Comparison of ENCODE assay signal across 8 mouse cellular contexts in the genomic region with DNA sequence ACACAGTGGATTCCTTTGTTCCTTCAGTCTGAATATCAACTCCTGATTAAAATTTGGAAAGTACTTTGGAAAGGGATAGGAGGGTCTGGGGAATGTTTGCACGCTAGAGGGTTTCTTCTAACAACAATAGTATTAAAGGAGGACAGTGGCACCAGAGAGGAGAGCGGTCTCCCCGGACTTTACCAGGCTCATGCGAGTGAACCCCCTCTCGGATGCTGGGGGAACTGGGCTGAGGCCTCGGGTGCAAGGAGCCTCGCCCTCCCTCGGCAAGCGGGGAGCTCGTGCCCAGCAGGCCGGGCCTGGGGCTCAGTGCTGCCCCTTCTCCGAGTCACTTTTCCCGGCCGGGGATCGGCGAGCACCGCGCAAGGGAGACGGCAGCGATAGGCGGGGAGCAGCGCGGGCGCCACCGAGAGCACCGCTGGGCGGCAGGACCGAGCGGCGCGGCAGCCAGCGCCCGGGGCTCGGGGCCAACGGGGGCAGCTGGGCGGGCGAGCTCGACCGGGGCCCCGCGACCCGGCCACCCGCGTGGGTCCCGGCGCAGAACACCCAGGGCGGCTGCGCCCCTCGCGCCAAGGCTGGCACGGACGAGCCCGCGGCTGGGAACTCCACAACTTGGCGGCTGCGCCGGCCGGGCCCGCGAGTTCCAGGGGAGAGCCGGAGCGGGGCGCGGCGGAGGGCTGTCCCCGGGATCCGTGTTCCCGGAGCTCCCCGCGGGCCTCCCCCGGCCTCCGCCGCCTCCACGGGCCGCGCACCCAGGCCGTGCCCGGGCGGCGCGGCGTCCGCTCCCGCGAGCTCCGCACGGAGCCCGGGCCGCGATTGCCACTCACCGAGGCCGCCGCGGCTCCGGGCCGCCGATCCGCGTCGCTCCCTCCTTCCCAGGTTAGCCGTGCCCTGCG. TPM values are rescaled to one million over a fixed set of nuclear protein-coding genes. Genes with fewer than 3 reads are reported as not detected.
DNase-seq lines count a peak whose midpoint lies in the region; ATAC-seq and TF ChIP-seq lines count a peak whose summit lies in the region.

No protein-coding gene starts in this region.

- H3K9me3 ChIP-seq in E14TG2a.4 (ENCODE audit: low read length): no peaks in the 10 kb centered on the region
- no peaks in the 10 kb centered on the region for H3K9me3 ChIP-seq in forebrain, embryonic 11.5 days (ENCODE audit: control insufficient read depth, low read length)
- H3K9me3 ChIP-seq in heart, embryonic 16.5 days (replicated peaks; ENCODE audit: control insufficient read depth, low read length): no peaks in the 10 kb centered on the region
- no peaks in the 10 kb centered on the region for H3K9me3 ChIP-seq in neural tube, embryonic 15.5 days (replicated peaks)

- DNase-seq in c-Kit-negative CD71-positive TER-119-positive erythroid progenitor cells, embryonic 14.5 days (ENCODE audit: low read depth, low spot score): peak; percentile 55
- DNase-seq in forebrain, embryonic 11.5 days (ENCODE audit: low spot score): peak; percentile 86
- peak; percentile 56 to 83 for DNase-seq in kidney, postnatal 25 days
- DNase-seq in lung, adult 2 months: peak; percentile 80
- peak; percentile 71 for DNase-seq in thymus, postnatal 0 days (ENCODE audit: low spot score)

- peak overlapping the region; percentile 89 for H3K4me3 ChIP-seq in E14TG2a.4 (replicated peaks; ENCODE audit: low read length)
- peak overlapping the region; percentile 85 for H3K4me3 ChIP-seq in forebrain, embryonic 11.5 days (ENCODE audit: low read depth, low read length)
- peak overlapping the region; percentile 88 for H3K4me3 ChIP-seq in heart, embryonic 16.5 days (ENCODE audit: low read length)
- H3K4me3 ChIP-seq in lung, adult 2 months (replicated peaks; ENCODE audit: extremely low read depth, low read depth, low read length): peak overlapping the region; percentile 80
- peak overlapping the region; percentile 84 for H3K4me3 ChIP-seq in neural tube, embryonic 15.5 days (replicated peaks)

- peak overlapping the region; percentile 95 for H3K27ac ChIP-seq in forebrain, embryonic 11.5 days (ENCODE audit: low read depth, low read length)
- H3K27ac ChIP-seq in heart, embryonic 16.5 days (ENCODE audit: low read length): peak overlapping the region; percentile 98
- peak overlapping the region; percentile 97 for H3K27ac ChIP-seq in neural tube, embryonic 15.5 days (replicated peaks)

- H3K27me3 ChIP-seq in E14TG2a.4 (ENCODE audit: insufficient read depth, low read length): peaks cover 42% of the 10 kb centered on the region
- no peaks in the 10 kb centered on the region for H3K27me3 ChIP-seq in forebrain, embryonic 11.5 days (ENCODE audit: control insufficient read depth, insufficient read depth, low read length)
- no peaks in the 10 kb centered on the region for H3K27me3 ChIP-seq in heart, embryonic 16.5 days (ENCODE audit: control insufficient read depth, insufficient read depth, low read length)
- H3K27me3 ChIP-seq in neural tube, embryonic 15.5 days (replicated peaks): no peaks in the 10 kb centered on the region

- peak overlapping the region; percentile 91 for H3K9ac ChIP-seq in forebrain, embryonic 11.5 days (ENCODE audit: low read length)
- peak overlapping the region; percentile 96 for H3K9ac ChIP-seq in heart, embryonic 16.5 days (ENCODE audit: low read length)
- H3K9ac ChIP-seq in neural tube, embryonic 15.5 days (replicated peaks): peak overlapping the region; percentile 91

- H3K36me3 ChIP-seq in E14TG2a.4 (ENCODE audit: insufficient read depth, low read length): no peaks in the 10 kb centered on the region
- no peaks in the 10 kb centered on the region for H3K36me3 ChIP-seq in forebrain, embryonic 11.5 days (ENCODE audit: control insufficient read depth, insufficient read depth, low read length)
- H3K36me3 ChIP-seq in heart, embryonic 16.5 days (ENCODE audit: control insufficient read depth, insufficient read depth): no peaks in the 10 kb centered on the region
- H3K36me3 ChIP-seq in neural tube, embryonic 15.5 days: no peaks in the 10 kb centered on the region

- peaks cover 10% of the 10 kb centered on the region for H3K4me1 ChIP-seq in E14TG2a.4 (replicated peaks; ENCODE audit: low read depth, low read length)
- peaks cover 2% of the 10 kb centered on the region; the same call in 1 of the 2 replicates for H3K4me1 ChIP-seq in forebrain, embryonic 11.5 days (replicated peaks; ENCODE audit: control insufficient read depth, insufficient read depth, low read length)
- H3K4me1 ChIP-seq in heart, embryonic 16.5 days (ENCODE audit: control insufficient read depth, insufficient read depth, low read length): peaks cover 18% of the 10 kb centered on the region
- H3K4me1 ChIP-seq in lung, adult 2 months (ENCODE audit: control insufficient read depth, insufficient read depth, low read length): peaks cover 9% of the 10 kb centered on the region
- peaks cover 23% of the 10 kb centered on the region for H3K4me1 ChIP-seq in neural tube, embryonic 15.5 days

- TF ChIP-seq POLR2A in lung, adult 2 months (IDR thresholded peaks at IDR 0.05; ENCODE audit: borderline replicate concordance, extremely low read depth, low read depth, low read length): no peak

- H3K4me2 ChIP-seq in forebrain, embryonic 11.5 days (ENCODE audit: low read depth, low read length, severe bottlenecking): peak overlapping the region; percentile 70
- peak overlapping the region; percentile 65 for H3K4me2 ChIP-seq in heart, embryonic 16.5 days (ENCODE audit: low read depth, low read length)
- H3K4me2 ChIP-seq in neural tube, embryonic 15.5 days: peak overlapping the region; percentile 68

- 0% methylated on average over 41 of the region's 102 CpGs for WGBS in forebrain, embryonic 11.5 days
- 0% methylated on average over 67 of the region's 102 CpGs for WGBS in heart, embryonic 16.5 days
- under 1% methylated on average over 85 of the region's 102 CpGs for WGBS in lung, adult 2 months
- under 1% methylated on average over 62 of the region's 102 CpGs for WGBS in neural tube, embryonic 15.5 days

- peak; percentile 68 for ATAC-seq in forebrain, embryonic 11.5 days (replicated peaks; ENCODE audit: low FRiP score)
- peak; percentile 53 for ATAC-seq in heart, embryonic 16.5 days (replicated peaks; ENCODE audit: extremely low read depth, insufficient read depth, low FRiP score)
- peak; percentile 66 for ATAC-seq in neural tube, embryonic 15.5 days (ENCODE audit: low FRiP score)

- no peak for TF ChIP-seq CTCF in E14TG2a.4 (conservative IDR thresholded peaks at IDR 0.05; ENCODE audit: low read length)
- TF ChIP-seq CTCF in lung, adult 2 months (IDR thresholded peaks at IDR 0.05; ENCODE audit: insufficient read depth, low read length): no peak

RNA-seq across cellular contexts. Expression of a gene that starts 1.3 kb away (rescaled TPM):
- 29.4 and 30.6 TPM in 2 replicates for polyA plus RNA-seq in forebrain, embryonic 11.5 days (2014; fragmentation: Nextera tagmentation; extraction: Ambion mirVana)
- polyA plus RNA-seq in heart, embryonic 16.5 days (2015; fragmentation: Nextera tagmentation; extraction: Ambion mirVana): 23.1 and 23.8 TPM in 2 replicates
- 7.6 and 8.0 TPM in 2 replicates for polyA plus RNA-seq in lung, adult 2 months (2012; rRNA removed)
- polyA plus RNA-seq in neural tube, embryonic 15.5 days (2015; fragmentation: Nextera tagmentation; extraction: Ambion mirVana): 34.4 and 36.9 TPM in 2 replicates
- polyA plus RNA-seq in thymus, postnatal 0 days (2015; fragmentation: Nextera tagmentation; extraction: Ambion mirVana): 62.4 and 78.6 TPM in 2 replicates

Comparison
In these comparisons a context has a peak if more than half of its experiments do, and no peak if none do; other contexts are left out.
1. Peak in every context shown above with its lines: DNase-seq, ATAC-seq, H3K4me3 ChIP-seq and H3K27ac ChIP-seq.